Mouse (Mus musculus) ES-Bruce4 (cell line): ENCODE measurements around the gene Olfr699.

ENCODE experiments used
- CTCF ChIP-seq: IDR thresholded peaks from one replicate; pipeline ENCODE4 v1.8.1; 2011; ENCODE audit warnings: low read depth, low read length
- EP300 ChIP-seq: IDR thresholded peaks from 2 replicates; pipeline ENCODE4 v1.6.1; 2011; ENCODE audit warnings: low read depth, low read length; ENCODE audit not compliant: insufficient read depth
- POLR2A ChIP-seq: IDR thresholded peaks from one replicate; pipeline ENCODE4 v1.8.1; 2011; ENCODE audit warnings: low read length; ENCODE audit not compliant: insufficient read depth

DNA sequence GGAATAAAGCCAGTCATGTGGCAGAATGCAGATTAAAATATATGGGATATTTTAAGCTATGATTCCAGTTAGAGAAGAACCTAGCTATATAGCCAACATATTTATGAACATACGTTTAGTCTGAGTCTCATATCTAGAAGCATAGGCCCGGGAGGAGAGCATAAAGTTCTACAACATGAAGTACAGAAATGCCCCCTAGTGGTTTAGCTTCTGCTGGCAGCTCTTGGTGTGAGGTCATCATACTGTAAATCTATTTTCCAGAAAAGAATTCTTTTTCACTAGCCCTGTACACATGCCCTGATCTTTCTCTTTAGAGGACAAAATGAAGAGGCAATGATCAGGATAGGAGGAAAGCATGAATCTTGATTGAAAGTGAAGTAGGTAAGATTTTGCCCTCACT, 22.8 kb upstream of the Olfr699 start:
- TF ChIP-seq CTCF (no peak), POLR2A (no peak), EP300 (no peak)
